Mouse (Mus musculus) kidney, adult 2 months (tissue): ENCODE measurements around the gene Rpl27a.

Source experiments
- CTCF ChIP-seq: fragments of 200-500 bp; conservative IDR thresholded peaks from 2 replicates; pipeline ENCODE4 v1.5.1; 2011; ENCODE audit warnings: low read depth, mild to moderate bottlenecking, control low read depth, low read length, moderate library complexity, mixed read lengths; ENCODE audit not compliant: insufficient read depth, insufficient read length
- POLR2A ChIP-seq: fragments of 200-500 bp; IDR thresholded peaks from one replicate; pipeline ENCODE4 v1.6.1; 2011; ENCODE audit warnings: low read depth, low read length, control low read depth

DNA sequence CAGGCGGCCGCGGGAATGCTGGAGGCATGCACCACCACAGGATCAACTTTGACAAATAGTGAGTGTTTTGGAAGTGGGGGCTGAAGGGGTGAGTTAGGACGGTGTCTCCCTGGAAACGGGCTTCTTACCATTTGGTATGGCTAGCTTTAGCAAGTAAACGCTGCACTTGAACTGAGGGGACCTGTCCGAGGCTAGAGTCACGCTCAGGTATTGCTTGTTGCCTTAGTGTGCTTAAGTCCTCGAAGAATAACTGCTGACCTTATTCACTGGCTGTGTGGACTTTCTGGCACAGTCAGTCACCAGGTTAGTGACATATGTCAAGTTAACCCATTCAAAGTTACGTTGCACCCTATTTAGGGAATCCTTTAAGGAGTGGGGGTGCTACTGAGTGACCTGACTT lies 989 bp downstream of the Rpl27a start:
- TF ChIP-seq CTCF (no peak), POLR2A (no peak)
